Mouse (Mus musculus): ENCODE measurements around the gene Pqlc2.

Gene Pqlc2

DNA sequence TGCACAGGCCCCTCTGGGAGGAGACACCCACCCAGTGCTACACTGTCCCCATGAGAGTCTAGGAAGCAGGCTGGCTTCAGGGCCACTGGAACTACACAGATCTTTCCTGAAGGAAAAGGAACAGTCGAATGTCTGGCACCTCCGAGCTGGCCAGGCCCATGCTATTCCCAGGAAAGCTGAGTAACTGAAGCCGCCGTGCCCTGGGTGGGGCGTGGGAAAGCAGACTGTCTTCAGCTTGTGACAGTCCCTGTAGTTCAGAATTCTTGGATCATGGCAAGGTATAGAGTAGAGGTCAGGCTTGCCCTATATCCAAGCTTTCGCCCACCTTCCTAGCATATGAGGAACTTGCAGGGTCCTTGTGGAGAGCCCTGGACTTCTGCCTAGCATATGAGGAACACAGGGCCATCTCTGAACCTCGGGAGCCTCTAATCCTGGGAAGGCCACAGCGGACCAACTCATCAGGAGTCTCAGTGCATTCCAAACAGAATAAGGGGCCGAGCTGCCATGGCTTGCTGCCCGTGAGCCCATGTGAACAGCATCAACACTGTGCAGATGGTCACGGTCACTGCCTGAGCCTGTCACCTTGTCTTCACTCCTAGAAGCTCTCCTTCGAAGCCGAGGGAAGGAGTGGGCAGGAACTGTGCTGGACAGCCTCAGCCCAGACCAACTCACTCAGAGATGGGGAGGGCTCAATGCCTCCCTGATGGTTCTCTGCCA lies 44.6 kb downstream of the Pqlc2 start:
- no peak for DNase-seq (ENCODE audit: low read depth)

DNA sequence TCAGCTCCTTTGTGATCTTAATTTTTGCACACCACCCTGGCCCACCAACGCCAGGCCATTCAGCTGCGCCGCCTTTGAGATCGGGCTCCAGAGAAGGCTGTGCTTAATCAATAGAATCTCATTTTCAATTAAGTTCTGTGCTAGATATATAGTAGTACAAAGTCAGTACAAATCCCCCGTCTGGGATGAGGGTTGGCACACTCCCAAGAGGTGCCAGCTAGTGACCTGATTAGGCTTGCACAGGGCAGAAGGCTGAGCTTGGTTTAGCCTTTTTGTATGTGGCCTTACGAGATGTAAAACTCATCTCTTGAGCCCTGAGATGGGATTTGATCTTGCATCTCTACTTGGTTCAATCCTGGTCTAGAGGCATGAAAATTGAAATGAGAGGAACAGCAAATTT lies 47.5 kb downstream of the Pqlc2 start:
- no peak for DNase-seq (ENCODE audit: low read depth)

- DNase-seq (ENCODE audit: low read depth), result no peak
These were observed 51.1 kb downstream of the Pqlc2 start for GRCm38 (mm10) chr4:139259302-139259871.

- no peak for DNase-seq (ENCODE audit: low read depth)
These were observed 51.7 kb downstream of the Pqlc2 start for GRCm38 (mm10) chr4:139258621-139259301.

- DNase-seq (ENCODE audit: low read depth), result no peak
These were observed 53.8 kb downstream of the Pqlc2 start for GRCm38 (mm10) chr4:139256708-139257107.

DNA sequence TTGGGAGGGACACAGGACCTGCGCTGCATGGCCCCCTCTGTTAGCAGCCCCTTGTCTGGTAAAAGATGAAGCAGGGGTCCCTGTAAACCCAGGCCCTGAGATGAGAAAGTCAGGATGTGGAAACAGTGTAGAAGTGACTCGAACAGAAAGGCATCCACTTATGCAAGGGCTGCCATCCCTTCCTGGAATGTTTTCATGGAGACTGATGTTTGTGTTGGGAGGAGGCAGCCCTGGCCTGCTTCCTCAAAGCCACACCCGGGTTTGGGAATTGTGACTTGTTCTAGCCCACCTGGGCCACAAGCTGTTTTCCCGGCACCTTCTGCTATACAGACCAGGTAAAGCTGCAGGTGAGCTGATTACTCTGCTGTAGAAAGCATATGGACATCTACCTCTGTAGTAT lies 54.4 kb downstream of the Pqlc2 start:
- no peak for DNase-seq (ENCODE audit: low read depth)

- no peak for DNase-seq (ENCODE audit: low read depth)
These were observed 57.3 kb downstream of the Pqlc2 start for GRCm38 (mm10) chr4:139253206-139253605.

- DNase-seq (ENCODE audit: low read depth), result peak; percentile 83
These were observed 58.3 kb downstream of the Pqlc2 start for GRCm38 (mm10) chr4:139252051-139252760.

GRCm38 (mm10) chr4:139250886-139251285 lies 59.6 kb downstream of the Pqlc2 start:
- no peak for DNase-seq (ENCODE audit: low read depth)

DNA sequence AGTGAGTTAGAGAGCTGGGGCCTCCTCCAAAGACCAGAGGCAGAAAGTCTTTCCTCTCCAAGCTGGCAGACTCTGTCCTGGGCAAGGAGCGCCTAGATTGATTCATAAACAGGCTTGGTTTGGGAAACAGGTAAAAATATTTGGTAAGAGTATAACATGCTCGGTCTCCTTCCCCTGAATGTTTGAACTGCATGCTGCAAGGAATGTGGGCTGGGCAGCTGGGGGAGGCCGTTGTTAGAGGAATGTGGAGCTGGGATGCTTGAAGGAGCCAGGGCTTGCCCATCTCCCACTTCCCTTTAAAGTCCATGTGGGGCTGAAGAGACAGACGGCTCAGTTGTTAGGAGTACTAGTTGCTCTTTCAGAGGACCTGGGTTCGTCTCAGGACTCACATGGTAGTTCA lies 60.5 kb downstream of the Pqlc2 start:
- DNase-seq (ENCODE audit: low read depth), result no peak

- DNase-seq (ENCODE audit: low read depth), result no peak
These were observed 61.8 kb downstream of the Pqlc2 start for GRCm38 (mm10) chr4:139248736-139249135.

DNA sequence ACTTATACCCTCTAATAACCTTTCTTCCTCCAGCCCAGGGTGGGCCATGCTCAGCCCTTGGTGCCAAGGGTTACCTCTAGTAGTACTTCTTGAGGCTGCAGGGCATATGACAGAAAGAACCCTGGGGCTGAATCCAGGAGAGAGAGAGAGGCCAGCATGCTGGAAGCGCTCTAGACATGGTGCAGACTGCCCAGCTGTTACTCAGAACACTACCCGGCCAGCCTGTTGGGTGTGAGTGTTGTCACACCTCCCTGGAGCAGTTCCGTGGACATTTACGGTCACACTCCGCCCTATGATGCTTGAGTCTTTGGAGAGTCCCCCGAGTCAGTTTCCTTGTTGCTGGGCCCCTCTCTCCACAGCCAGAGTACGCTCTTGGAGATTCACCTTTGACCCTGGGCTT lies 62.5 kb downstream of the Pqlc2 start:
- no peak for DNase-seq (ENCODE audit: low read depth)

DNA sequence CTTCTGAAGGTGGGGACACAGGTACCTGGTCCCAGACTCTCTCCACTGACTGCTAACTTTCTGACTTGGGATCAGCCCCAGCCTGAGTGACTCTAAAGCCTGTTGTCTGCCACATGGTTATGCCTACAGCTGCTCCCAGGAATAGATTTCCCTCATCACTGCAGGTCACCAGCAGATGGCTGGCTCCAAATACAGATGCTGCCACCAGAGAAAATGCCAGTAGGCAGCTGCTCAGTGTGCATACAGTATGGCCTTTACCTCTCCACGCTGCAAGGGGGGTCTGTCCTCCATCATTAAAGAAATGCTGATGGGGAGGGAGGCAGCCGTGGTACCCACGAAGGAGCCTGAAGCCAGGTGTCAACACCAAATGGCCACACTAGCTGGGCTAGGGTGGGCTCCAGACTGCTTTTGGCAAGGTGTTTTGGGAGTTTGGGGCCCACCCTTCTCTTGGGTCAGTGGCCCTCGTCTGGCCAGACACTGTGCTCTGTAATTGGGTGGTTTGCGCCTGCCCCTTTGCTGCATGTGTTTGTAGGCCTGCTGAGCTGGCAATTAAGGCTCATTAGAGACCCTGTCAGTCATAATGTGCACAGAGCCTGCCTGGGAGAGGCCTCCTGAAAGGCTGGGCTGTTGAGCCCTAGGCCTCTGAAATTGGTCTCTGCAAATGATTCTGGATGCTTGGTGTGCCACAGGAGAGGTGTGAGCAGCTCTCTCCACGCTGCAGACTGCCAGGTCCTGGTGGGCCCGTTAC lies 64.2 kb downstream of the Pqlc2 start:
- DNase-seq (ENCODE audit: low read depth), result no peak

DNA sequence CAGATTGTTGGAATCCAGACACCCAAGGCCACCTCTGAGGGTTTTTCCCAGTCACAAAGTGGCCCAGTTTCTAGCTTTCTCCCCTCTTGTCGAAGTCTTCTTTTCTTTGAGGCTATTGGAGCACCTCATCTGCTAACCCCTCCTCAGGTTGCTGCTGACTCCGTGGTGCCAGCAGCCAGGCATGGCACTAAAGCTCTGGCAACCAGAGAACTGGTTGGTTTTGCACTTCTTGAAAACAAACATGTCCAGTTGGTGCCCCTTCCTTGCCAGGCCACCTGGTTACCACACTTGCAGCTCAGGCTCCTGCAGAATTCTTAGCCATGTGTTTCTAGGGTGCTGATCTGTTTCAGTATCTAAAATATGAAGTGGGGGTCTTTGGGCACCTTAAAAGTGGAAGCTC lies 65.0 kb downstream of the Pqlc2 start:
- DNase-seq (ENCODE audit: low read depth), result no peak

- no peak for DNase-seq (ENCODE audit: low read depth)
These were observed 65.7 kb downstream of the Pqlc2 start for GRCm38 (mm10) chr4:139244766-139245165.

- no peak for DNase-seq (ENCODE audit: low read depth)
These were observed 66.3 kb downstream of the Pqlc2 start for GRCm38 (mm10) chr4:139244176-139244575.
